ENCODE assay signal across 15 mouse cellular contexts in the genomic region with DNA sequence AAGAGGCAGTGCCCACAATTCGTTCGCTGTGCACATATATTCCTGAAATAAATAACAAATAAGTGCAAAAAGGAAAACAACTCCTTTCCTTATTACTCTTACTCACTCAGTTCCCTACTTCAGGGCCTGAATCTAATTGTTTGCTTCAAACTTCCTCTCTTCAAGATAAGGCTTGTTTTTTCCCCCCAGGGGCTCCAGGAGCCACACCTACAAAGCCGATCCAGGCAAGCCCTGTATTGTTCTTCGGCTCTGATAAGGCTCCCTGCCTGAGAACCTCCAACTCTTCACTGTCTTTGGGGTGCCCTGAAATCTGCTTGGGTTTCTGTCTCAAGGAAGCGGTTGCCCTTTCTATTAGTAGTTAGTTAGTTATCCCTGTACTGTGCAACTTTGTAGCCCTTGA. TPM values are rescaled to one million over a fixed set of nuclear protein-coding genes. Genes with fewer than 3 reads are reported as not detected.
DNase-seq lines count a peak whose midpoint lies in the region; ATAC-seq lines count a peak whose summit lies in the region.
"Had no signal": no experiment of that assay in that cellular context is flagged by ENCODE, and none has a peak within 500 bp of the region (broad histone marks: within the 10 kb centered on the region; RNA-seq: fewer than 3 reads in every experiment).

No protein-coding gene starts in this region.

- 51% methylated on average over 5 of the region's 5 CpGs for WGBS in embryonic facial prominence, embryonic 13.5 days
- 62% methylated on average over 5 of the region's 5 CpGs for WGBS in embryonic facial prominence, embryonic 10.5 days
- WGBS in liver, embryonic 12.5 days (ENCODE audit: insufficient replicate concordance) = 27% methylated on average over 5 of the region's 5 CpGs
- WGBS in hindbrain, embryonic 10.5 days = 63% methylated on average over 5 of the region's 5 CpGs

- H3K4me3 ChIP-seq in embryonic facial prominence, embryonic 13.5 days = no peak overlapping the region
- no peak overlapping the region for H3K4me3 ChIP-seq in embryonic facial prominence, embryonic 10.5 days
- H3K4me3 ChIP-seq in liver, embryonic 12.5 days = no peak overlapping the region
- H3K4me3 ChIP-seq in hindbrain, embryonic 10.5 days = no peak overlapping the region
- H3K4me3 ChIP-seq: lung, embryonic 15.5 days; midbrain, embryonic 13.5 days had no signal

- H3K4me2 ChIP-seq in embryonic facial prominence, embryonic 13.5 days = no peak overlapping the region
- H3K4me2 ChIP-seq in liver, embryonic 12.5 days = no peak overlapping the region
- H3K4me2 ChIP-seq: lung, embryonic 15.5 days; midbrain, embryonic 13.5 days had no signal

- peak overlapping the region; percentile 51; the same call in 1 of the 2 replicates for H3K27ac ChIP-seq in embryonic facial prominence, embryonic 13.5 days
- H3K27ac ChIP-seq in embryonic facial prominence, embryonic 10.5 days (replicated peaks) = no peak overlapping the region
- H3K27ac ChIP-seq in liver, embryonic 12.5 days = no peak overlapping the region
- no peak overlapping the region for H3K27ac ChIP-seq in hindbrain, embryonic 10.5 days
- H3K27ac ChIP-seq: lung, embryonic 15.5 days; midbrain, embryonic 13.5 days had no signal

- H3K27me3 ChIP-seq in embryonic facial prominence, embryonic 13.5 days = no peaks in the 10 kb centered on the region
- H3K27me3 ChIP-seq in embryonic facial prominence, embryonic 10.5 days (replicated peaks; ENCODE audit: low read depth, poor library complexity, severe bottlenecking) = no peaks in the 10 kb centered on the region
- no peaks in the 10 kb centered on the region for H3K27me3 ChIP-seq in liver, embryonic 12.5 days (replicated peaks)
- H3K27me3 ChIP-seq in hindbrain, embryonic 10.5 days (ENCODE audit: insufficient read depth, poor library complexity, severe bottlenecking) = no peaks in the 10 kb centered on the region
- H3K27me3 ChIP-seq: lung, embryonic 15.5 days; midbrain, embryonic 13.5 days had no signal

- H3K36me3 ChIP-seq in embryonic facial prominence, embryonic 13.5 days = no peaks in the 10 kb centered on the region
- H3K36me3 ChIP-seq in embryonic facial prominence, embryonic 10.5 days (replicated peaks) = no peaks in the 10 kb centered on the region
- no peaks in the 10 kb centered on the region for H3K36me3 ChIP-seq in liver, embryonic 12.5 days
- no peaks in the 10 kb centered on the region for H3K36me3 ChIP-seq in hindbrain, embryonic 10.5 days
- H3K36me3 ChIP-seq: lung, embryonic 15.5 days; midbrain, embryonic 13.5 days had no signal

- no peak for DNase-seq in embryonic facial prominence, embryonic 10.5 days (ENCODE audit: low spot score)
- peak; percentile 58 for DNase-seq in urinary bladder, postnatal 14 days (ENCODE audit: low spot score)
- no peak for DNase-seq in urinary bladder, postnatal 4 days (ENCODE audit: low spot score in 2 of 2)
- no peak for DNase-seq in thymus, postnatal 36 days
- no peak for DNase-seq in hindbrain, embryonic 10.5 days (ENCODE audit: low spot score)
- DNase-seq in ovary, postnatal 14 days (ENCODE audit: low spot score) = no peak
- DNase-seq: adrenal gland, adult 2 months; cerebellum, postnatal 36 days; gastrocnemius, postnatal 36 days; spleen, adult 18-20 months had no signal

- no peak for ATAC-seq in embryonic facial prominence, embryonic 13.5 days (ENCODE audit: insufficient number of reproducible peaks, insufficient read depth, low FRiP score, low TSS enrichment, low read depth)
- peak; percentile 49; the same call in 1 of the 2 replicates for ATAC-seq in liver, embryonic 12.5 days
- ATAC-seq: hindbrain, embryonic 16.5 days; midbrain, embryonic 13.5 days had no signal

- no peaks in the 10 kb centered on the region for H3K9me3 ChIP-seq in embryonic facial prominence, embryonic 13.5 days
- no peaks in the 10 kb centered on the region for H3K9me3 ChIP-seq in embryonic facial prominence, embryonic 10.5 days
- no peaks in the 10 kb centered on the region; the same call in 1 of the 2 replicates for H3K9me3 ChIP-seq in liver, embryonic 12.5 days (replicated peaks)
- no peaks in the 10 kb centered on the region for H3K9me3 ChIP-seq in hindbrain, embryonic 10.5 days
- H3K9me3 ChIP-seq: lung, embryonic 15.5 days; midbrain, embryonic 13.5 days had no signal

- H3K9ac ChIP-seq in embryonic facial prominence, embryonic 13.5 days = no peak overlapping the region
- H3K9ac ChIP-seq in liver, embryonic 12.5 days = no peak overlapping the region
- H3K9ac ChIP-seq: lung, embryonic 15.5 days; midbrain, embryonic 13.5 days had no signal

- H3K4me1 ChIP-seq in embryonic facial prominence, embryonic 13.5 days = no peaks in the 10 kb centered on the region
- H3K4me1 ChIP-seq in embryonic facial prominence, embryonic 10.5 days = no peaks in the 10 kb centered on the region; the same call in 1 of the 2 replicates
- H3K4me1 ChIP-seq in liver, embryonic 12.5 days = peaks cover 23% of the 10 kb centered on the region
- no peaks in the 10 kb centered on the region for H3K4me1 ChIP-seq in hindbrain, embryonic 10.5 days (replicated peaks)
- H3K4me1 ChIP-seq: lung, embryonic 15.5 days; midbrain, embryonic 13.5 days had no signal

RNA-seq across cellular contexts. Expression of a gene that starts 15.6 kb away (rescaled TPM):
- polyA plus RNA-seq in embryonic facial prominence, embryonic 13.5 days (2015; fragmentation: Nextera tagmentation; extraction: Ambion mirVana) = 14.4 and 14.7 TPM in 2 replicates
- polyA plus RNA-seq in embryonic facial prominence, embryonic 10.5 days (2016; fragmentation: Nextera tagmentation; extraction: Ambion mirVana) = 16.0 TPM in 2 replicates
- polyA plus RNA-seq in liver, embryonic 12.5 days (2016; fragmentation: Nextera tagmentation; extraction: Ambion mirVana) = 8.1 and 8.3 TPM in 2 replicates
- 14.6 and 16.6 TPM in 2 replicates for polyA plus RNA-seq in hindbrain, embryonic 10.5 days (2016; fragmentation: Nextera tagmentation; extraction: Ambion mirVana)
